Mouse (Mus musculus) myocyte (in vitro differentiated cells): ENCODE measurements at regions not wholly inside any gene's neighbourhood (a gene's known extent, or its start where the extent isn't known, plus 50 kb on each side); places are given as distances from the start of the nearest gene placed in this dataset.

Experiments used
- CEBPB ChIP-seq: IDR thresholded peaks from 2 replicates; pipeline ENCODE4 v1.6.1; 2011; ENCODE audit warnings: mild to moderate bottlenecking, moderate library complexity; ENCODE audit not compliant: poor library complexity, insufficient read depth, severe bottlenecking
- E2F4 ChIP-seq: IDR thresholded peaks from one replicate; pipeline ENCODE4 v1.6.1; 2011; ENCODE audit warnings: mild to moderate bottlenecking, control low read depth, moderate library complexity; ENCODE audit not compliant: insufficient read depth
- MAX ChIP-seq: IDR thresholded peaks from one replicate; pipeline ENCODE4 v1.6.1; 2011; ENCODE audit warnings: low read depth, mild to moderate bottlenecking, control low read depth
- MYOD1 ChIP-seq, 3 experiments: IDR thresholded peaks; one replicate each; pipeline ENCODE4 v1.6.1; 2011; ENCODE audit warnings: control low read depth in 2 of 3, low read depth in 2 of 3, mild to moderate bottlenecking in 2 of 3, moderate library complexity in 1 of 3; ENCODE audit not compliant: insufficient read length in 2 of 3, control insufficient read depth in 1 of 3
- MYOG ChIP-seq, 3 experiments: IDR thresholded peaks; one replicate each; pipeline ENCODE4 v1.6.1; 2011; ENCODE audit warnings: control low read depth in 2 of 3, low read depth in 2 of 3, mild to moderate bottlenecking in 2 of 3; ENCODE audit not compliant: insufficient read length in 2 of 3, control insufficient read depth in 1 of 3, insufficient read depth in 1 of 3
- POLR2A ChIP-seq: IDR thresholded peaks from one replicate; pipeline ENCODE4 v1.6.1; 2011; ENCODE audit warnings: low read depth, mild to moderate bottlenecking, control low read depth, moderate library complexity; ENCODE audit not compliant: insufficient read length
- POLR2AphosphoS2 ChIP-seq: IDR thresholded peaks from one replicate; pipeline ENCODE4 v1.6.1; 2011; ENCODE audit warnings: low read depth, control low read depth; ENCODE audit not compliant: insufficient read length
- REST ChIP-seq: IDR thresholded peaks from one replicate; pipeline ENCODE4 v1.6.1; 2011; ENCODE audit warnings: mild to moderate bottlenecking, control low read depth, moderate library complexity; ENCODE audit not compliant: insufficient read depth, insufficient read length
- SRF ChIP-seq: IDR thresholded peaks from one replicate; pipeline ENCODE4 v1.6.1; 2011; ENCODE audit warnings: low read depth; ENCODE audit not compliant: control insufficient read depth, insufficient read length
- TCF12 ChIP-seq: IDR thresholded peaks from one replicate; pipeline ENCODE4 v1.6.1; 2011; ENCODE audit warnings: mild to moderate bottlenecking, control low read depth; ENCODE audit not compliant: poor library complexity, insufficient read depth, severe bottlenecking
- USF1 ChIP-seq: IDR thresholded peaks from one replicate; pipeline ENCODE4 v1.6.1; 2011; ENCODE audit warnings: low read depth, mild to moderate bottlenecking, control low read depth, moderate library complexity

- no peak for TF ChIP-seq E2F4
- TF ChIP-seq USF1: no peak
- TF ChIP-seq MYOG (IDR thresholded peaks at IDR 0.05; ENCODE audit: control insufficient read depth in 1 of 3, insufficient read depth in 1 of 3, insufficient read length in 2 of 3, low read depth in 2 of 3): no peak
- TF ChIP-seq POLR2A: no peak
- no peak for TF ChIP-seq MAX
- no peak for TF ChIP-seq POLR2AphosphoS2
- TF ChIP-seq CEBPB: no peak
- TF ChIP-seq TCF12: no peak
- no peak for TF ChIP-seq SRF
- TF ChIP-seq MYOD1 (IDR thresholded peaks at IDR 0.05; ENCODE audit: control insufficient read depth in 1 of 3, insufficient read length in 2 of 3, low read depth in 2 of 3): no peak
- TF ChIP-seq REST: no peak
These were observed 434.7 kb downstream of the Gria2 start for GRCm38 (mm10) chr3:80367972-80368371.
